Mouse (Mus musculus) cerebellum, adult (tissue): ENCODE data around the gene Tec.

Experiments
- ATAC-seq: cut with Nextera tagmentation; 2 replicates; pipeline ENCODE4 v1.9.2; 2017; ENCODE audit warnings: mild to moderate bottlenecking, moderate library complexity, mixed read lengths; ENCODE audit not compliant: insufficient number of reproducible peaks, low FRiP score, low TSS enrichment

Gene Tec

DNA sequence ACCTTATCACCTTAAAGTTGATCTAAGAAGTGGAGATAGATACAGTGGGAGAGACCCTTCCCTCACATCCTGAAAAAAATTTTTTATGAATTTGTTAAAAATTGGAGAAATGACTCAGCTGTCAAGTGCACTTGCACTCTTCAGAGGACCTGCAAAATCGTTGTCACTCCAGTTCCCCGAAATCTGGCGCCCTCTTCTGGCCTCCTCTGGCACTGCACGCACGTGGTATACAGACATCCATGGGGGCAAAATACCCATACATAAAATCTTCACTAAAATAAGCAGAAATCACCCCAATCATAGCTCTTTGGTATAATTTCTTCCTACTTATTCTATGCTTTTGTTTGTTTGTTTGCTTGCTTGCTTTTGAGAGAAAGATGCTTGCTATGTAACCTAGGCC lies 25.7 kb upstream of the Tec start:
- ATAC-seq: no peak

DNA sequence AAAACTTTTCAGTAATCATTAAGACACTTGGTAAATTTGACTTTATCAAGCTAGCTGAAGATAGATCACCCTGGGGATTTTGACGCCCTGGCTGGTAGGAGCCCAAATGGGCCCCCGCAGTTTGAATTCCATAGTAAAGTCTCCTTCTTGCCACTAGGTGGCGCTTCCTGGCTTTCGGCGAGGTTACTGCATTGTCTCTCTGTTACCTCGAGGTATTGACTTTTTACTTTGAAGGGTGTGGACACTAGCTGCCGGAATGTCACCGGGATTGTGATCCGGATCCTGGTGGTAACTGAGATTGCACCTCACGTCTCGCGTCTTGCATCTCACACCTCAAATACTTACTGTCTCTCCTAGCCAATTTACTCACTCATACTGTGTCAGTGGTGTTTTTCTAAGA lies 23.3 kb upstream of the Tec start:
- ATAC-seq: peak; percentile 85

DNA sequence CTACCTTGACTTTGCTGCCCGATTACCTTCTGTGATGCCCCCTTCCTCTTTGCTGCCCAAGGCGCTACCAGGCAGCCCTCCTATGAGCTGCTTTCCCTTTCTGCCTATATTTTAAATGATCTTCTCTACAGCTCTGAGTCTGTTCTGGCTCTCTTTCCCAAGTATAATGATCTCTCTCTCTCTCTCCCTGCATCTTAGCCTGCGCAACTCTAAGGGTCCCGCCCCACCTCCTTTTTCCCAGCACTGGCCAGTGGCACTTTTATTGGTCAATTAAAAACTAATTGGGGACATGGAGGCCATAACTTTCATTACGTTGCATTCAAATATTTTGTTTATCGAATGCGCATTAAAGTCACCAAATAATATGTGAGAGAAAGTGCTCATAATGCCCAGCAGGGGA lies 20.0 kb upstream of the Tec start:
- ATAC-seq: no peak

DNA sequence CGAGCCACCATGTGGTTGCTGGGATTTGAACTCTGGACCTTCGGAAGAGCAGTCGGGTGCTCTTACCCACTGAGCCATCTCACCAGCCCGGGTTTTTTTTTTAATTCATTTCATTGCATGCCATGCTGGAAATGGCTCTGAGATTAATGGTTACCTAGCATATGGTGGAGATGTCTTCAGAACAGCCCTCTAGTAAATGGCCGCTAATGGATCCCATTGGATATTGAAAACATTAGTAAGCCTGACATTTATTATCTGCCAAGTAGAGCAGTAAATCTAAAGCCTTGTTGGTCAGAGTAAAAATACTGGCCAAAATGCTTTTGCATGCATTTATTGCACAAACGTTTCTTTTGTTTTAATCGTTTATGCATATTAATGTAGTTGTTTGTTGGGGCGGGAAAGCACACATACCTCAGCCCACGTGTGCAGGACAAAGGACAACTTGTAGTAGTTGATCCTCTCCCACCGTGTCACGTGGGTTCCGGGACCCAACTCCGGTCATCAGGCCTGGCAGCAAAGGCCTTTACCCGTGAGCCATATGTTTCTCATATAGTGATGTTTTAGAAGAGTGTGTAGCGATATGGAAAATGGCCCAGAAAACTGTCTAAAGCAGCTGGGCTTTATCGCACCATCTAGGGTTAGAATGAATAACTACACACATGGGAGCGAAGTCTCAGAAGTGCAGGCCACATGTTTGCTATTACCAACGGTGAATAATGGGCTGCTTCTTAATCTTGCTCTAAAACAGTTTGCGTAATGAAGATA lies 18.4 kb upstream of the Tec start:
- ATAC-seq: no peak

DNA sequence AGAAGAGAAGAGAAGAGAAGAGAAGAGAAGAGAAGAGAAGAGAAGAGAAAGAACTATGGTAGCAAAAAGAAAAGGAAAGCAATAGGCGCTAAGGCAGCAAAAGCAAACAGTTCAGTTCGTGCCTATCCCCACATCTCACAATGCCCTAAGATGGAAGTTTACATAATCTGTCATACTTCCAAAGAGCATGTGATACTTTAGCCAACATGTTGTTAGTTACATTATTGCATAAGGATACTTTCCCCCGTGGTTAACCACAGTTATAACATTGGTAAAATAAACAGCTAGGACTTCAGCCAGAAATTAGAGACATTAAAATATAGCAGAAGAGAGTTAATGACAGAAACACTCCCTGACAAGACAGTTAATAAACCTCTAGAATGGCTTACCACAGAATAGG lies 15.4 kb upstream of the Tec start:
- no peak for ATAC-seq

DNA sequence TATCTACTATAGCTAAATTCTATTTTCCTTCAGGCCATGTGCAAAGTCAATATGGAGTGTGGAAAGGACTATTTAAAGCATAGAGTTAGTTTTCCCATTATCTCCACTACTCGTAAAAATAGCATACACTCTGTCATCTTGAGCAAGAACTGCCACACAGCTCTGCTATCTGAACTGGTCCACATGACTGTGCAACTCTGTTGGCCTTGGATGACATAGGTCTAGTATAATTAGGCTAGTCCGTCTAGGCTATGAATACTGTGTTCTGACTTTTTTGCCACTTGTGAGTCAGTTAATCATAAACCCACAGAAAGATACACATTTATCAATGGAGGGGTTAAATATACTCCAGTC lies 14.1 kb upstream of the Tec start:
- ATAC-seq: no peak

DNA sequence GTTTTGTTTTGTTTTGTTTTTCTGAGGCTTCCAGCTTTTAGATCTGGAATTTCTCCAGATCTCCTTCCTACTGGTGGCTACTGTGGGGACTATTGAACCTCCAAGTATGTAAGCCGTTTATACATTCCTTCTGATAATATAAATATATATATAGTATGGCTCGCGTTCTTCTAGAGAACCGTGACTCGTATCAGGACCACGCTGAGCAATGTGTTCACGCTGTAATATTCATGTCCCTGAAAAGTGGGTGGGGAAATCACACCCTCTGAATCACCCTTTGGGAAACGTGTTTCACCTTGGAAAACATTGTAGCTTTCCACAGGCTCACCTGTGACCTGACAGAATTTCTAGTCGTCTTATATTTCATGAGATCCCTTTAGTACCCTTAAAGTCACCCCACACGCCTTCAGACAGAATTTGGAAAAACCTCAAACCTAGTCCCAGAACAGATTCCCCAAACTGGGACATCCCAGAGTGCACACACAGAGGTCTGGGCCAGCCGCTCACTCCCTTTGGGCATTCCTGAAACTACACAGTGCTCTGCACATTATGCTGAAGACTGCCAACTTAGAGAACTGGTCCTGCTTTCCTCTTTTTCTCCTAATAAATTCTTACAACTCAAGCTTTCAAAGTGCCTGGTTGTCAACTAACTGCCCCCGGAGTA lies 13.6 kb upstream of the Tec start:
- ATAC-seq: no peak

DNA sequence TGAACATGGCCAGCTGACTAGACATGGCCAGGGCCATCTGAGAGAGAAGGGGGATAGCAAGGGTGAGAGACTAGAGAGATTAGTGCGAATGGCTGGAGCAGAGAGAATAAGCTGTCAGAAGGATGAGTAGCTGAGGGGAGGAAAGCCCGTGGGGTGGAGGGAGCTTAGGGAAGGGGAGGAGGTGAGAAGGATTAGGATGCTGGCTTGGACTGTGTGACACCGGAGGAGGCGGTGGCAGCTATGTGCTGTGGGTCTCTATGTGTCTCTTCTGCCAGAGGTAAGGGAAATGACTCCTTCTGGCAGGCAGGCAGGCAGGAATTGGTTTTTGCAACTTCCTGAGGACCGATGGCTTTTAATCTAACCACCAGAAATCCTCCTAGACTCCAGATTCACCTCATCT lies 11.5 kb upstream of the Tec start:
- no peak for ATAC-seq

DNA sequence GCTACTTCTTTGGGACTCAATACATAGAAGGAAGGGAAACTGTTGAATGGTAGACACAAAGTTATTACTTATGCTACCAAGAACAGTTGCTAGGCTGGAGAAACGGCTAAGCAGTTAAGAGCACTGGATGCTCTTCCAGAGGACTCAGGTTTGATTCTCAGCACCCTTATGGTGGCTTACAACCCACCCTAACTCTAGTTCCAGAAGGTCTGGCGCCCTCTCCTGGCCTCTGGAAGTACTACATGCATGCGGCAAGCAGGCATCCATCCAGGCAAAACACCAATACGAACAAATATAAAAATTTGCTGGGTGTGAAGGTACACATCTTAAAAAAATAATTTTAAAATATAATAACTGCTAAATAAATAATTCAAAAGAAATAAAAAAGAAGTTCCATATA lies 2.8 kb upstream of the Tec start:
- ATAC-seq: no peak

DNA sequence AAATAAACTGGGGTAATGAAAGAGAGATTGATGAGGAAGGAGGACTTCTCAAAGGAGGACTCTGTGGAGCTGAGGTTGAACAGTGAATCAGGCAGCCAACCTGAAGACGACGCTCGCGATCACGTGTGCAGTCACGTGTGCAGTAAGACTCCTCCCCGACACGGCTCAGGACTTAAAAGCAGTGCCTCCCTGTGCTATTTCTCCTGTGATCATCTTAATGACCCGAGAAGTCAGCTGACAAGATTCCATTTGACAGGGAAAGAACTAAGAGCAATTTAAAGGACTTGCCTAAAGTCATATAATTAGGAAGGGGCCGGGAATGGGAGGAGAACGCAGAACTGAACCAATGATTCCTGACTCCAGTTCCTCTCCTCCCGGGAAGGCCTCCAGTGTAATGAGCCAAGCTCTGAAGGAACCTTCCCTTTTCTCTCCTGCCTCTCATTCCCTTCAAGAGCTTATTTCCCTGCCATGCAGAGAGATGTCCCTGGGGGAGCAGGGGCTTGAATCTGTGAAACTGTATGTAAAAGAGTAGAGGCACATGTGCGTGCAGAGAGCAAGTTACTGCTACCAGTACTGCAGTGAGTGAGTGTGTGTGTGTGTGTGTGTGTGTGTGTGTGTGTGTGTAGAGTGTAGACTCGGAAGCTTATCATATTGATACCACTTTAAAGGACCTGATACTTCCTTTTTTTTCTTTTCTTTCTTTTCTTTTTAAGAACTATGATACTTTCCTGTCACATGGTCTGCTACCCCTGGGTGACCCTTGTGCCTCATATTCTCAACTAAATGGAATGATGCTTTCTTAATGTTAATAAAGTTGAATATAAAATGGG lies 1.7 kb upstream of the Tec start:
- ATAC-seq: no peak

DNA sequence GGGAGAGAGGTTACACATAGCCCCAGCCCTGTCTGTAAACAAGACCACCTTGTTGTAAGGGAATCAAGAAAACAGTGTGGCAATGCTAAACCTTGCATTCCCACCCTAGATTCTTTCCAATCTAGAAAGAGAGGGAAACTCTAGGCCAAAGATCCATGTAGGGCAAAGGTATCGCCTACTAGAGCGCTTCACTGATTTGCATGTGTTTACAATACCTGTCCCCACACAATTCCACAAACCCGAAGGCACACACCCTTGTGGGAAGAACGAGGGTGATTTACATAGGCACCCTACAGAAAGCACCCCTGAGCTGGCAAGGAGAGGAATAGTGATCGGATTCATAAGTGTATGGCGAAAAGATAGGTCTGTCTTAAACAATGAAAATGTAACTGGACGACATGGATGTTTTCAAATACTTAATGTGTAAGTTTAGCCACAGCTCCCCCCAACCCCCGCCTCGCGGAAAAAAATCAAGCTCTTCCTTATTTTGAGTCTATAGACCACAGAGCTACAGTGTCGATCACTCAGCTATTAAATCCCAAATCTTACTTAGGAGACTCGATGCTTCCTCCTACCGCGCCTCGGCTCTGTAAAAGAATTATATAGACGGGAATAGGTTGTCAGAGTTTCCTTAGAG lies 1.1 kb downstream of the Tec start:
- ATAC-seq: no peak

DNA sequence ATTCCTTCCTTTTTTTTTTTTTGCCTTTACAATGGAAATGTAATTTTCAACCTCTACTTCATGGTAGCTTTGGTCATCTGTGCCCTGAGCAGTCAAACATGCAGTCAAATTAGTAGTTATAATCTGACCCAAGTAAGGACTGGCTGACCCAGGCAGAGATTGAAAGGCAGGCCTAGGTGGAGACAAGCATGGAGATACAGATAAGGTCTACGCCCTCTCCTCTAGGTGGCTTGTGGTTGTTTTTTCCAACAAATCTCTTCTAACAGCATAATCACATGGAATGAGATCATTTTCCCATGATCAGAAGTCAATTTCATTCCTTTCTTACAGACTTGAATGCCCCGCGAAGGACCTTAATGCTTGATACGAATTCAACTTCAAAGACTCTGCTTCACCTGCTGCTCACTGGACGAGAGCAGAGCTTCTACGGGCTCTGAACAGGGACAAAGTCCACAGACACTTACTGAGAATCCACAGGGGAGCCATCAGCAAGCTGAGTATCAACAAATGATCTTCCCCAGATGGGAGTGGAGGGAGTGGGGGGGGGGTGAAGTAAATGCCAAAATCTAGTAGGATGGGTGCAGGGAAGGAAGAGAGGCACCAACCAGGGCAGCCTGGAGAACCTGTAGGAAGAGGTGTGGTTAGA lies 1.9 kb downstream of the Tec start:
- ATAC-seq: no peak

DNA sequence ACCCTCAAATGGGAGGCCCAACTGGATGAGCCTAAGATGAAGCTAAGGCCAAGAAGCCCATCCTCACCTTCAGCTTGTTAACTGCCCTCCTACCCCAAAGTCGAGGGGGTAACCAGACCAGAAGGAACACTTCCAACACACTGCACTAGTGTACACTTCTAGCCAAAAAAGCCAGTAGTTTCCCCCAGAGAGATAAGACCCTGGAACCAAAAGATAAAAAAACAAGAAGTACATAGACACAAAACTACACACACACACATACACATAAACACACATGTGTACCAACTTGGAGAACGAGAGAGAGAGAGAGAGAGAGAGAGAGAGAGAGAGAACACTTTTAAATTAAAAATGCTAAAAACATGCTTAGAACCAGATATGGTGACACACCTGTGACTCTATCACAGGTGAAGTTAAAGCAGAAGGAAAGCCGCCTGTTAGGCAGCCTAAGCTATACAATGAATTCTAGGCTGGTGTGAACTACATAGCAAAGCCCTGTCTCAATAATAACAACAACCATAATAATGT lies 3.6 kb downstream of the Tec start:
- no peak for ATAC-seq

DNA sequence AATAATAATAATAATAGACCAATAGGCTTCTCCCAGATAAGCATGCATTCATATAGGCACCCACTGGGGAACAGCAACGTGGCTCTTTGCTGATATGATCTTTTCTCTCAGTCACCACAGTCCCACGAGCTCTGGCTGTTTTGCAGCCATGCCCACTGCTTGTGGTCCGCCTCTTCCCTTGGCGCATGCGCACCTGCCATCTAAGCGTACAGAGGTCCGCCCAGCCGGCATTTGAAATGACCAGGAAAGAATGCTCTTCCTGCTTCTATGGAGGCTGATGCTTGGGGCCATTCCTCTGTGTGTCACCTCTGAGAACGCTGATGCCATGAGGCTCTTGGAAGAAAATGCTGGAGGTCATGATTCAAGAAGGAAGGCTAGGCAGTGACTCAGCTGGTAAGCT lies 5.1 kb downstream of the Tec start:
- ATAC-seq: no peak

DNA sequence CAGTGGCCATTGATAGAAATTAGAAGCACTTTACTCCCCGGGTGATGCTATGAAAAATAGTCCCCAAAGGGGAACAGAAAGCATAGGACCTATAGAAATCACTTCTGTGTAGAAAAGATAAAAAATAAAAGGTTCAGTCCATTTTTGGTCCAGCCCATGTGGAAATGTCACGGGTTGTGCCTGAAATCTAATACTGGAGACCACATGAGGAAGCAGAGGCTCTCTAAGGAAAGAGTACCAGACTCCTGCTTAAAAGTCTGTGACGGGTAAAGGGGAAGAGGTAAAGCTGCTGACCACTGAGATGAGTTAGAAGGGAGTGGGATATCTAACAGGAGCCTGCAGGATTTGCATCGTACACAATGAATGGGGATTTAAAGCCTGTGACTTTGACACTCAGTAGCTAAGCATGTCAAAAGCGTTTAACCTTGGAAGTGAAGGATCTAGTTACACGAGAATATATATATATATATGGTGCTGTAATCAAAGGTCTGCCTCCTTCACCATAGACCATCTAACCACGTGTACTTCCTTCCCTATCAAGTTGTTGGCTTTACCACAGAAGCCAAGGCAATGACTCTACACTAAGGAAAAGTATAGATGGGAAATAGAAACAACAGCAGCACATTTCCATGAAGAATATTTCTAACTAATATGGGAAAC lies 6.4 kb downstream of the Tec start:
- ATAC-seq: no peak

DNA sequence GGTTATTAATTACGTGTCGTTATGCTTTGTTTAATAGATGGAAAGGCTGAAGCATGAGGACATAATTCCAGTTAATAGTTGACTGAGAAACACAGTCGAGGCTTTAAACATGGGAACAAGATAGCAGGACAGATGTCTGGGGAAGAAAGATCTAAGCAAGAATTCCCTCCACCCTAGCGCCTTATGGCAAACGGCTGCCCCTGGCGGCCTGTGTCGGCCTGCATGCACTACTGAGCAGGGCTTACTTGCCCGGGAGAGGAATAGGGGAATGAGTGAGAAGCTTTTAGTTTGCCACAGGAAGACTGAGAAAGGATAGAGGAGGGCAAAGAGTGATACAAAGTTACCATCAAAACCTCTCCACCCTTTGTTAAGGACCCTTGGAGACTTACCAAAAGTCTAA lies 7.4 kb downstream of the Tec start:
- no peak for ATAC-seq

DNA sequence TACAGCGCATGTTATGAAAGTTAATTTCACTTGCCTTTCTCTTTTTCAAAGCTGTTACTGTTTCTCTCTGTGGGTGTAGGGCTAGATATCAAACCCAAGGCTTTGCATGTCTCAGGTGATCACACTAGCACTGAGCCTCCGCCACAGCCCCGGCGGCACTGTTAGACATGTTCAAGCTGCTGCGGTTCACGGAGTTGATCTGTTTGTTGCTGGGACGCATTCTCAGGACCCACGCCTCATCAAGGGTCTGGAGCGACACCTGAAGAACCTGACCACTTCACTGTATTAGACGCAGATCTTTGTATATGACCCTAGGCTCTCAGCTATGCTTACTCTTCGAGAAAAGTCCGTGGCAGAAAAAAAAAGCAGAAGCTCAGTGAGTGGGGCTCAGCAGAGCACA lies 10.0 kb downstream of the Tec start:
- ATAC-seq: no peak

DNA sequence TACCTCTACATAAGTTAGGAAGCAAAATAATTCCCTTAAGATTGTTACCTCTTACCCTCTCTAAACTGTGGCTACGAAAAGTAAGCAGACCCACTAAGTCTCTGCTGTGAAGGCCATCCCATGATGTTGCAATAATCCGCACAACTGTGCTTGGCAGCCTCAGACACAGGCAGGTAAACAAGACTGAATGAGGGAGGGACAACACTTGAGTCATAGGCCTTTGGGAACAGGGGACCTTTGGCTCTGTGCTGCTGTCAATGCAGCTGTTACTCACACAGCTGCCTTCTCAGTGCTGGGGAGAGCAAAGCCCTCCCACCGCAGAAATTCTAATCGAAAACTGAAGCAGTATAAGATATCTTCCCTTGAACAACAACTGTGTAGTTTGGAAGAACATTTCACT lies 10.5 kb downstream of the Tec start:
- ATAC-seq: no peak

DNA sequence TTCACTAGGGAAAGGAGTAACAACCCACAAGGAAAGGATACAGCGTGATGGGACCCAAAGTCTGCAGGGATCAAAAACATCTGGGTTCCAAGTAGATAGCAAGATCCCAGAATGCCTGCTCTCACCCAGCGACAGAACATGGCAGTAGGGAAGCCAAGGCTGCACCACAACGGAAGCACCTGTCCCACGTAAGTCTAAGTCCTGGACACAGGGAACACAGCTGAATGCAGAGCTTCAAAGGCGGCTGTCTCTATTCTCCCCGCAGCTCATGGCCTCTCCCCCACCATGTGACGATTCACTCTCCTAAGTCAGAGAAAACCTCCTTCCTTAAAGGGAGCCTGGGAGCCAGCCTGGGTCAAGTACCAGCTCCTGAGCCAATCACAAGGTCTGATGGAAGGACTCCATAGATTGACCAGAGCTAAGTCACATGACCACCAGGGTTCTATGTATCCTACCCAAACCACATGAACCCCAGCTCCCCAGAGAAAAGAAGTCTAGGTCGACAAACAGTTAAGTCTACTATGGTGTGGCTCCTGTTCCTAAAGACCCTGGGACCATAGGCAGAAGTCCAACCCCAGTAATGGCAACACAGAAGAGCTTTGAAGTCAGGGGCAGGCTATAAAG lies 11.9 kb downstream of the Tec start:
- no peak for ATAC-seq
